Mouse (Mus musculus) heart, postnatal 0 days (tissue): ENCODE data around the gene Sox6.

Source experiments
- CTCF ChIP-seq: IDR thresholded peaks from 2 replicates; pipeline ENCODE4 v1.5.1; 2016; ENCODE audit warnings: antibody characterized with exemption, control low read depth, low read depth
- EP300 ChIP-seq: IDR thresholded peaks from 2 replicates; pipeline ENCODE4 v1.6.1; 2016; ENCODE audit warnings: antibody characterized with exemption, low read depth

GRCm38 (mm10) chr7:115477763-115478162 lies 560.8 kb downstream of the Sox6 start:
- TF ChIP-seq CTCF: no peak
- TF ChIP-seq EP300: no peak
